Mouse (Mus musculus): Measurements from ENCODE around the gene Plpp3. TPM values are rescaled to one million over a fixed set of nuclear protein-coding genes. Genes with fewer than 3 reads are reported as not detected.

Gene Plpp3
- polyA plus RNA-seq, 2 experiments = 112 to 117 TPM

- DNase-seq (ENCODE audit: low spot score) (no peak), ATAC-seq (ENCODE audit: low FRiP score, low read depth) (no peak)
- no peak for TF ChIP-seq POLR2A (IDR thresholded peaks at IDR 0.05; ENCODE audit: borderline replicate concordance, extremely low read depth, insufficient read depth, insufficient read length)
- H3K36me3 ChIP-seq (ENCODE audit: control insufficient read depth, insufficient read depth, low read length) = peaks cover 99% of the 10 kb centered on the region
- no peaks in the 10 kb centered on the region for H3K9me3 ChIP-seq (ENCODE audit: control insufficient read depth, low read length)
- H3K4me3 ChIP-seq (replicated peaks; ENCODE audit: low read length) = no peak overlapping the region
- no peak overlapping the region for H3K4me2 ChIP-seq (replicated peaks; ENCODE audit: low read depth, low read length, severe bottlenecking)
- H3K9ac ChIP-seq (ENCODE audit: low read depth, low read length, severe bottlenecking) = no peak overlapping the region
- H3K27me3 ChIP-seq (ENCODE audit: control insufficient read depth, insufficient read depth, low read length) = no peaks in the 10 kb centered on the region
- no peaks in the 10 kb centered on the region for H3K4me1 ChIP-seq (ENCODE audit: control insufficient read depth, insufficient read depth, low read length)
- no peak overlapping the region for H3K27ac ChIP-seq (replicated peaks; ENCODE audit: low read depth, low read length)
- WGBS = 79% methylated on average over 4 of the region's 4 CpGs
Measured at GRCm38 (mm10) chr4:105223925-105224300, 66.8 kb downstream of the Plpp3 start.

GRCm38 (mm10) chr4:105225512-105225911 lies 68.4 kb downstream of the Plpp3 start:
- Histone ChIP-seq H3K4me2 (replicated peaks; ENCODE audit: low read depth, low read length, severe bottlenecking) (no peak overlapping the region), H3K9ac (ENCODE audit: low read depth, low read length, severe bottlenecking) (no peak overlapping the region), H3K27ac (replicated peaks; ENCODE audit: low read depth, low read length) (no peak overlapping the region), H3K36me3 (ENCODE audit: control insufficient read depth, insufficient read depth, low read length) (peaks cover 92% of the 10 kb centered on the region), H3K9me3 (ENCODE audit: control insufficient read depth, low read length) (no peaks in the 10 kb centered on the region), H3K4me3 (replicated peaks; ENCODE audit: low read length) (no peak overlapping the region), H3K4me1 (ENCODE audit: control insufficient read depth, insufficient read depth, low read length) (no peaks in the 10 kb centered on the region), H3K27me3 (ENCODE audit: control insufficient read depth, insufficient read depth, low read length) (no peaks in the 10 kb centered on the region)
- DNase-seq (ENCODE audit: low spot score) = no peak
- 74% methylated on average over 2 of the region's 2 CpGs for WGBS
- TF ChIP-seq POLR2A (IDR thresholded peaks at IDR 0.05; ENCODE audit: borderline replicate concordance, extremely low read depth, insufficient read depth, insufficient read length) = no peak
- ATAC-seq (ENCODE audit: low FRiP score, low read depth) = no peak

GRCm38 (mm10) chr4:105226351-105226750 lies 69.2 kb downstream of the Plpp3 start:
- TF ChIP-seq POLR2A (IDR thresholded peaks at IDR 0.05; ENCODE audit: borderline replicate concordance, extremely low read depth, insufficient read depth, insufficient read length) = no peak
- H3K36me3 ChIP-seq (ENCODE audit: control insufficient read depth, insufficient read depth, low read length) = peaks cover 92% of the 10 kb centered on the region
- no peak overlapping the region for H3K4me2 ChIP-seq (replicated peaks; ENCODE audit: low read depth, low read length, severe bottlenecking)
- DNase-seq (ENCODE audit: low spot score) (no peak), ATAC-seq (ENCODE audit: low FRiP score, low read depth) (no peak)
- no peak overlapping the region for H3K27ac ChIP-seq (replicated peaks; ENCODE audit: low read depth, low read length)
- H3K4me3 ChIP-seq (replicated peaks; ENCODE audit: low read length) = no peak overlapping the region
- 78% methylated on average over 6 of the region's 6 CpGs for WGBS
- no peaks in the 10 kb centered on the region for H3K4me1 ChIP-seq (ENCODE audit: control insufficient read depth, insufficient read depth, low read length)
- H3K9me3 ChIP-seq (ENCODE audit: control insufficient read depth, low read length) = no peaks in the 10 kb centered on the region
- no peaks in the 10 kb centered on the region for H3K27me3 ChIP-seq (ENCODE audit: control insufficient read depth, insufficient read depth, low read length)
- no peak overlapping the region for H3K9ac ChIP-seq (ENCODE audit: low read depth, low read length, severe bottlenecking)

GRCm38 (mm10) chr4:105230127-105230526 lies 73.0 kb downstream of the Plpp3 start:
- H3K36me3 ChIP-seq (ENCODE audit: control insufficient read depth, insufficient read depth, low read length) = peaks cover 72% of the 10 kb centered on the region
- ATAC-seq (ENCODE audit: low FRiP score, low read depth) = no peak
- TF ChIP-seq POLR2A (IDR thresholded peaks at IDR 0.05; ENCODE audit: borderline replicate concordance, extremely low read depth, insufficient read depth, insufficient read length) = no peak

GRCm38 (mm10) chr4:105240233-105240632 lies 83.1 kb downstream of the Plpp3 start:
- Histone ChIP-seq H3K4me2 (replicated peaks; ENCODE audit: low read depth, low read length, severe bottlenecking) (no peak overlapping the region), H3K9ac (ENCODE audit: low read depth, low read length, severe bottlenecking) (no peak overlapping the region), H3K36me3 (ENCODE audit: control insufficient read depth, insufficient read depth, low read length) (no peaks in the 10 kb centered on the region), H3K4me3 (replicated peaks; ENCODE audit: low read length) (no peak overlapping the region), H3K27me3 (ENCODE audit: control insufficient read depth, insufficient read depth, low read length) (no peaks in the 10 kb centered on the region), H3K9me3 (ENCODE audit: control insufficient read depth, low read length) (no peaks in the 10 kb centered on the region), H3K4me1 (ENCODE audit: control insufficient read depth, insufficient read depth, low read length) (peaks cover 5% of the 10 kb centered on the region), H3K27ac (replicated peaks; ENCODE audit: low read depth, low read length) (no peak overlapping the region)
- no peak for TF ChIP-seq POLR2A (IDR thresholded peaks at IDR 0.05; ENCODE audit: borderline replicate concordance, extremely low read depth, insufficient read depth, insufficient read length)
- ATAC-seq (ENCODE audit: low FRiP score, low read depth) (no peak), DNase-seq (ENCODE audit: low spot score) (no peak)
- WGBS = 79% methylated on average over 7 of the region's 7 CpGs

More at GRCm38 (mm10) chr4:105230127-105230526, 73.0 kb downstream of the Plpp3 start:
- no peak overlapping the region for H3K9ac ChIP-seq (ENCODE audit: low read depth, low read length, severe bottlenecking)
- no peak for DNase-seq (ENCODE audit: low spot score)
- no peaks in the 10 kb centered on the region for H3K4me1 ChIP-seq (ENCODE audit: control insufficient read depth, insufficient read depth, low read length)
- no peak overlapping the region for H3K27ac ChIP-seq (replicated peaks; ENCODE audit: low read depth, low read length)
- WGBS = 88% methylated on average over 8 of the region's 8 CpGs
- no peak overlapping the region for H3K4me2 ChIP-seq (replicated peaks; ENCODE audit: low read depth, low read length, severe bottlenecking)
- H3K4me3 ChIP-seq (replicated peaks; ENCODE audit: low read length) = no peak overlapping the region
- H3K9me3 ChIP-seq (ENCODE audit: control insufficient read depth, low read length) = no peaks in the 10 kb centered on the region
- H3K27me3 ChIP-seq (ENCODE audit: control insufficient read depth, insufficient read depth, low read length) = no peaks in the 10 kb centered on the region

- no peaks in the 10 kb centered on the region for H3K36me3 ChIP-seq (ENCODE audit: control insufficient read depth, insufficient read depth, low read length)
- H3K4me1 ChIP-seq (ENCODE audit: control insufficient read depth, insufficient read depth, low read length) = peaks cover 13% of the 10 kb centered on the region
- H3K4me2 ChIP-seq (replicated peaks; ENCODE audit: low read depth, low read length, severe bottlenecking) = peak overlapping the region; percentile 59
- peak overlapping the region; percentile 50; the same call in 1 of the 2 replicates for H3K9ac ChIP-seq (ENCODE audit: low read depth, low read length, severe bottlenecking)
- WGBS = 66% methylated on average over 10 of the region's 10 CpGs
- 0 out of 2 replicates have a peak overlapping the region, but pooled peaks have one; percentile 28 for H3K4me3 ChIP-seq (replicated peaks; ENCODE audit: low read length)
- no peak overlapping the region for H3K27ac ChIP-seq (replicated peaks; ENCODE audit: low read depth, low read length)
- DNase-seq (ENCODE audit: low spot score) (no peak), ATAC-seq (ENCODE audit: low FRiP score, low read depth) (no peak)
- no peaks in the 10 kb centered on the region for H3K27me3 ChIP-seq (ENCODE audit: control insufficient read depth, insufficient read depth, low read length)
- TF ChIP-seq POLR2A (IDR thresholded peaks at IDR 0.05; ENCODE audit: borderline replicate concordance, extremely low read depth, insufficient read depth, insufficient read length) = no peak
- H3K9me3 ChIP-seq (ENCODE audit: control insufficient read depth, low read length) = no peaks in the 10 kb centered on the region
Measured at GRCm38 (mm10) chr4:105244931-105245330, 87.8 kb downstream of the Plpp3 start.
